Mouse (Mus musculus) megakaryocyte, embryonic 14.5 days (primary cell): ENCODE measurements around the gene Glrp1. TPM values are rescaled to one million over a fixed set of nuclear protein-coding genes. Genes with fewer than 3 reads are reported as not detected.

Experiments
- H3K27me3 ChIP-seq: replicated peaks from 2 replicates; pipeline ENCODE3; 2012; ENCODE audit warnings: inconsistent platforms
- H3K36me3 ChIP-seq: replicated peaks from 2 replicates; pipeline ENCODE3; 2012; ENCODE audit warnings: low read length, inconsistent platforms, mixed read lengths
- H3K4me1 ChIP-seq: 2 replicates; pipeline ENCODE4 v1.6.1; 2012; ENCODE audit warnings: inconsistent platforms
- H3K4me3 ChIP-seq: replicated peaks from 2 replicates; pipeline ENCODE3; 2012; ENCODE audit warnings: moderate library complexity, mild to moderate bottlenecking, inconsistent platforms
- H3K9me3 ChIP-seq: 2 replicates; pipeline ENCODE4 v1.6.1; 2012; ENCODE audit warnings: inconsistent platforms
- FLI1 ChIP-seq: IDR thresholded peaks from 2 replicates; pipeline ENCODE4 v1.6.1; 2012; ENCODE audit warnings: low read length, inconsistent platforms, mixed read lengths
- GATA1 ChIP-seq: IDR thresholded peaks from 3 replicates; pipeline ENCODE4 v1.6.1; 2012; ENCODE audit warnings: mixed read lengths, low read length, inconsistent platforms, borderline replicate concordance
- polyA plus RNA-seq: library from polyadenylated mRNA; stranded (reverse); fragments of >175 nt; gene quantifications from 2 replicates; pipeline ENCODE4 v1.2.3, GENCODE M21; 2012; ENCODE audit warnings: low replicate concordance; ENCODE audit not compliant: insufficient read depth

Gene Glrp1
- polyA plus RNA-seq, 1 experiment, result not detected

GRCm38 (mm10) chr1:88480594-88480993, 29.3 kb downstream of the Glrp1 start:
- Histone ChIP-seq H3K27me3 (peaks cover 35% of the 10 kb centered on the region), H3K4me1 (peaks cover 23% of the 10 kb centered on the region), H3K4me3 (no peak overlapping the region), H3K9me3 (no peaks in the 10 kb centered on the region), H3K36me3 (no peaks in the 10 kb centered on the region)
- TF ChIP-seq FLI1, result no peak
- no peak for TF ChIP-seq GATA1

- Histone ChIP-seq H3K9me3 (no peaks in the 10 kb centered on the region), H3K27me3 (peaks cover 51% of the 10 kb centered on the region), H3K4me1 (peaks cover 35% of the 10 kb centered on the region), H3K4me3 (no peak overlapping the region), H3K36me3 (no peaks in the 10 kb centered on the region)
- TF ChIP-seq GATA1, result no peak
These were observed 31.7 kb downstream of the Glrp1 start for GRCm38 (mm10) chr1:88478205-88478604.

- Histone ChIP-seq H3K4me3 (no peak overlapping the region), H3K36me3 (no peaks in the 10 kb centered on the region), H3K4me1 (peaks cover 19% of the 10 kb centered on the region), H3K27me3 (peaks cover 59% of the 10 kb centered on the region), H3K9me3 (no peaks in the 10 kb centered on the region)
- no peak for TF ChIP-seq FLI1
- no peak for TF ChIP-seq GATA1
These were observed 33.2 kb downstream of the Glrp1 start for GRCm38 (mm10) chr1:88476554-88477085.

GRCm38 (mm10) chr1:88475502-88475953, 34.3 kb downstream of the Glrp1 start:
- peaks cover 15% of the 10 kb centered on the region; the same call in 1 of the 2 replicates for H3K4me1 ChIP-seq
- no peaks in the 10 kb centered on the region for H3K36me3 ChIP-seq
- H3K9me3 ChIP-seq, result no peaks in the 10 kb centered on the region
- TF ChIP-seq FLI1 (no peak), GATA1 (no peak)
- peaks cover 65% of the 10 kb centered on the region for H3K27me3 ChIP-seq
- no peak overlapping the region for H3K4me3 ChIP-seq

GRCm38 (mm10) chr1:88474598-88474997, 35.3 kb downstream of the Glrp1 start:
- Histone ChIP-seq H3K9me3 (no peaks in the 10 kb centered on the region), H3K4me1 (peaks cover 15% of the 10 kb centered on the region; the same call in 1 of the 2 replicates), H3K4me3 (no peak overlapping the region), H3K27me3 (peaks cover 73% of the 10 kb centered on the region), H3K36me3 (no peaks in the 10 kb centered on the region)
- TF ChIP-seq FLI1, result no peak
- TF ChIP-seq GATA1, result no peak

- no peaks in the 10 kb centered on the region for H3K36me3 ChIP-seq
- TF ChIP-seq FLI1 (no peak), GATA1 (no peak)
- H3K27me3 ChIP-seq, result peaks cover 76% of the 10 kb centered on the region
- no peak overlapping the region for H3K4me3 ChIP-seq
- peaks cover 18% of the 10 kb centered on the region; the same call in 1 of the 2 replicates for H3K4me1 ChIP-seq
- H3K9me3 ChIP-seq, result peaks cover 2% of the 10 kb centered on the region
These were observed 36.0 kb downstream of the Glrp1 start for GRCm38 (mm10) chr1:88473899-88474298.

- peaks cover 15% of the 10 kb centered on the region for H3K9me3 ChIP-seq
- H3K27me3 ChIP-seq, result peaks cover 80% of the 10 kb centered on the region
- TF ChIP-seq GATA1 (no peak), FLI1 (no peak)
- H3K4me3 ChIP-seq, result no peak overlapping the region
- H3K36me3 ChIP-seq, result no peaks in the 10 kb centered on the region
- H3K4me1 ChIP-seq, result peaks cover 18% of the 10 kb centered on the region; the same call in 1 of the 2 replicates
These were observed 37.6 kb downstream of the Glrp1 start for GRCm38 (mm10) chr1:88472258-88472657.

- Histone ChIP-seq H3K9me3 (peaks cover 15% of the 10 kb centered on the region), H3K4me3 (no peak overlapping the region), H3K27me3 (peaks cover 63% of the 10 kb centered on the region), H3K36me3 (no peaks in the 10 kb centered on the region), H3K4me1 (peaks cover 9% of the 10 kb centered on the region; the same call in 1 of the 2 replicates)
- TF ChIP-seq FLI1 (no peak), GATA1 (no peak)
These were observed 40.1 kb downstream of the Glrp1 start for GRCm38 (mm10) chr1:88469746-88470145.

- Histone ChIP-seq H3K4me1 (peaks cover 4% of the 10 kb centered on the region; the same call in 1 of the 2 replicates), H3K9me3 (peaks cover 15% of the 10 kb centered on the region), H3K27me3 (peaks cover 56% of the 10 kb centered on the region), H3K36me3 (no peaks in the 10 kb centered on the region), H3K4me3 (no peak overlapping the region)
- TF ChIP-seq GATA1 (no peak), FLI1 (no peak)
These were observed 41.5 kb downstream of the Glrp1 start for GRCm38 (mm10) chr1:88468335-88468734.

- H3K4me1 ChIP-seq, result peaks cover 4% of the 10 kb centered on the region; the same call in 1 of the 2 replicates
- H3K27me3 ChIP-seq, result peaks cover 56% of the 10 kb centered on the region
- TF ChIP-seq GATA1 (no peak), FLI1 (no peak)
- no peaks in the 10 kb centered on the region for H3K36me3 ChIP-seq
- no peak overlapping the region for H3K4me3 ChIP-seq
- H3K9me3 ChIP-seq, result peaks cover 15% of the 10 kb centered on the region
These were observed 42.0 kb downstream of the Glrp1 start for GRCm38 (mm10) chr1:88467866-88468265.
